Mouse (Mus musculus) ES-E14 (cell line): ENCODE measurements around the gene Gnb3.

ENCODE experiments used
- CHD2 ChIP-seq: IDR thresholded peaks from 2 replicates; pipeline ENCODE4 v1.6.1; 2014; ENCODE audit warnings: mild to moderate bottlenecking, low read depth, low read length, inconsistent platforms
- HCFC1 ChIP-seq: IDR thresholded peaks from 2 replicates; pipeline ENCODE4 v1.6.1; 2012; ENCODE audit warnings: low read length, inconsistent platforms, borderline replicate concordance; ENCODE audit not compliant: insufficient read depth
- ZNF384 ChIP-seq: IDR thresholded peaks from 2 replicates; pipeline ENCODE4 v1.6.1; 2012; ENCODE audit warnings: low read depth, low read length, inconsistent platforms

DNA sequence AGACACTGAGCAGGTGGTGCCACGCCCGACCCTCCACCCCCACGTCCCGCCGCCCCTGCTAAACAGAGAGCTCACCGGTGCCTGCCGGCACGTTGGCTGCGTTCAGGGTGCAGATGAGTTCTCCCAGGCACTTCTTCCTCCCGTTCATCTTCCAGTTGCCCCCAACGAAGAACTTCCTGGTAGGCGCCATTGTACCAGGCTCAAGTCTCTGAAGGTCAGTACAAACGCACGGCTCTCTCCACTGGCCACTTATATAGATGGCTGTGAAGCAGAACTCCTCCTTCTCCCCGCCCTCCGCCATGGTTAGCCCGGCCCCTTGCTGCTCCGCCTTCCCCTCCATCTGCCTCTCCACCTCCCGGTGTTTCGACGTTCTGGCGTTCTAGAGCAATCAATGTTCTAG is 26.1 kb downstream of the Gnb3 start, which contains the start of gene Tpi1:
- TF ChIP-seq ZNF384: no peak
- no peak for TF ChIP-seq CHD2
- TF ChIP-seq HCFC1: no peak
